ENCODE assay signal across 11 mouse cellular contexts in genomic region chr10:20060320-20060970, GRCm38 (mm10).
DNase-seq lines count a peak whose midpoint lies in the region; ATAC-seq lines count a peak whose summit lies in the region.
"Had no signal": no experiment of that assay in that cellular context is flagged by ENCODE, and none has a peak within 500 bp of the region (broad histone marks: within the 10 kb centered on the region; RNA-seq: fewer than 3 reads in every experiment).

No protein-coding gene starts in this region.

- no peaks in the 10 kb centered on the region for H3K27me3 ChIP-seq in megakaryocyte, embryonic 14.5 days (replicated peaks)
- H3K27me3 ChIP-seq: intestine, embryonic 15.5 days had no signal

- DNase-seq in gastrocnemius, postnatal 14 days = peak; percentile 20
- no peak for DNase-seq in gastrocnemius, adult 8-10 months (ENCODE audit: low spot score in 2 of 2)
- DNase-seq in thymus, postnatal 0 days (ENCODE audit: low spot score) = peak; percentile 27
- DNase-seq: cerebellum, adult 9-10 months had no signal

- peaks cover 76% of the 10 kb centered on the region for H3K36me3 ChIP-seq in megakaryocyte, embryonic 14.5 days (replicated peaks; ENCODE audit: low read length)
- H3K36me3 ChIP-seq: intestine, embryonic 15.5 days; limb, embryonic 10.5 days had no signal

- no peak for ATAC-seq in megakaryocyte, adult 5-6 weeks (ENCODE audit: poor library complexity, severe bottlenecking)
- 0 out of 2 replicates have a peak, but pooled peaks have one; percentile 10 for ATAC-seq in common myeloid progenitor, adult 5-6 weeks (replicated peaks; ENCODE audit: low read depth, poor library complexity, severe bottlenecking)
- ATAC-seq in erythroid progenitor cell, adult 5-6 weeks (replicated peaks; ENCODE audit: low FRiP score, poor library complexity, severe bottlenecking) = no peak
- no peak for ATAC-seq in monocyte, adult 5-6 weeks (replicated peaks; ENCODE audit: insufficient number of reproducible peaks, low FRiP score, low TSS enrichment, poor library complexity, severe bottlenecking)
- ATAC-seq: intestine, embryonic 15.5 days had no signal

- H3K4me3 ChIP-seq in megakaryocyte, embryonic 14.5 days (replicated peaks) = peak overlapping the region; percentile 6
- H3K4me3 ChIP-seq: intestine, embryonic 15.5 days; limb, embryonic 10.5 days had no signal

- H3K9me3 ChIP-seq in megakaryocyte, embryonic 14.5 days = no peaks in the 10 kb centered on the region
- H3K9me3 ChIP-seq: intestine, embryonic 15.5 days; limb, embryonic 10.5 days had no signal

- H3K4me1 ChIP-seq in megakaryocyte, embryonic 14.5 days = peaks cover 31% of the 10 kb centered on the region
- H3K4me1 ChIP-seq: intestine, embryonic 15.5 days; limb, embryonic 10.5 days had no signal

- intact Hi-C loops in gastrocnemius, postnatal 14 days (cut with DNase I; ENCODE audit: low total_unique reads) = no loop called here

Comparison
In these comparisons a context has a peak if more than half of its experiments do, and no peak if none do; other contexts are left out.
1. DNase-seq: peak in gastrocnemius, postnatal 14 days (single experiment) and thymus, postnatal 0 days (single experiment); none in gastrocnemius, adult 8-10 months (0 of 2).